In the genomic region with DNA sequence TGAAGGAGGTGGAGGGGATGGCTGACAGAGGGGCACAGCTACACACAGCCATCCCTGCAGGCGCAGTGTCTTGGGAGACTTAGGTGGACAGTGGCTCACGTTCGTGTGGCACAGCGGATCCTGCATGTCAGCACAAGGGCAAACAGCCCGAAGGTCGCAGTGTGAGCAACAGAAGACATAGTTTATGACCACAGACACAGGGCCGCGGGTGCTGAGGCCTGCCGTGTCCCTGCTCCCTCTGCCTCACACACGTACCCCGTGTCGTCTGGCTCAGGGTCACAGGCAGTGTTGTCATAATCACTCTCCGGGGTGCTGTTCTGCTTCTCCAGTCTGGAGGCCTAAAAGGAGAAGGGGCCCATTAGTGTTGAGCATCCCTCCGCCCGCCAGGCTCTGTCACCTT, we compare ENCODE assay signal across 25 mouse cellular contexts. TPM values are rescaled to one million over a fixed set of nuclear protein-coding genes. Genes with fewer than 3 reads are reported as not detected.
A peak's percentile ranks its signal among the peaks of the same experiment; 100 is the strongest.
DNase-seq lines count a peak whose midpoint lies in the region; ATAC-seq lines count a peak whose summit lies in the region.
"Had no signal": no experiment of that assay in that cellular context is flagged by ENCODE, and none has a peak within 500 bp of the region (broad histone marks: within the 10 kb centered on the region; RNA-seq: fewer than 3 reads in every experiment).

No protein-coding gene starts in this region.

- H3K27ac ChIP-seq in embryonic facial prominence, embryonic 13.5 days, result no peak overlapping the region
- no peak overlapping the region for H3K27ac ChIP-seq in embryonic facial prominence, embryonic 10.5 days (replicated peaks)
- H3K27ac ChIP-seq: embryonic facial prominence, embryonic 12.5 days; forebrain, embryonic 12.5 days; forebrain, embryonic 15.5 days; heart, adult 2 months; heart, embryonic 10.5 days; heart, embryonic 13.5 days; hindbrain, embryonic 12.5 days; hindbrain, embryonic 15.5 days had no signal

- DNase-seq in embryonic facial prominence, embryonic 10.5 days (ENCODE audit: low spot score), result no peak
- DNase-seq in adrenal gland, adult 8-10 months, result peak; percentile 72
- peak; percentile 65 for DNase-seq in adrenal gland, postnatal 25 days
- no peak for DNase-seq in heart, postnatal 25 days (ENCODE audit: low spot score)
- no peak for DNase-seq in retina, postnatal 1 day
- no peak for DNase-seq in Muller cell, postnatal 12 days (ENCODE audit: inconsistent ontology term)
- DNase-seq in lung, adult 18-20 months, result no peak
- DNase-seq: cerebellum, adult 18-20 months; cerebellum, adult 9-10 months; gastrocnemius, postnatal 10 days; gastrocnemius, postnatal 36 days; heart, adult 2 months; heart, postnatal 14 days had no signal

- peaks cover 95% of the 10 kb centered on the region for H3K36me3 ChIP-seq in embryonic facial prominence, embryonic 13.5 days
- peaks cover 95% of the 10 kb centered on the region for H3K36me3 ChIP-seq in embryonic facial prominence, embryonic 10.5 days (replicated peaks)

- 94% methylated on average over 15 of the region's 15 CpGs for WGBS in embryonic facial prominence, embryonic 13.5 days
- 93% methylated on average over 15 of the region's 15 CpGs for WGBS in embryonic facial prominence, embryonic 10.5 days

- H3K9ac ChIP-seq in embryonic facial prominence, embryonic 13.5 days, result no peak overlapping the region
- H3K9ac ChIP-seq: embryonic facial prominence, embryonic 12.5 days; forebrain, embryonic 12.5 days; forebrain, embryonic 15.5 days; heart, embryonic 13.5 days; hindbrain, embryonic 12.5 days; hindbrain, embryonic 15.5 days had no signal

- H3K4me3 ChIP-seq in embryonic facial prominence, embryonic 13.5 days, result no peak overlapping the region
- no peak overlapping the region for H3K4me3 ChIP-seq in embryonic facial prominence, embryonic 10.5 days
- H3K4me3 ChIP-seq: embryonic facial prominence, embryonic 12.5 days; erythroblast, embryonic 14.5 days; forebrain, embryonic 12.5 days; forebrain, embryonic 15.5 days; heart, adult 2 months; heart, embryonic 10.5 days; heart, embryonic 13.5 days; hindbrain, embryonic 12.5 days; hindbrain, embryonic 15.5 days had no signal

- ATAC-seq in embryonic facial prominence, embryonic 13.5 days (ENCODE audit: insufficient number of reproducible peaks, insufficient read depth, low FRiP score, low TSS enrichment, low read depth), result 0 out of 2 replicates have a peak, but pooled peaks have one; percentile 6
- ATAC-seq: activated CD4-positive, CD25-positive, alpha-beta regulatory T cell, adult 4 months; forebrain, embryonic 15.5 days; intestine, postnatal 0 days had no signal

- intact Hi-C loops in heart, postnatal 25 days (cut with DNase I), result no loop called here

- no peaks in the 10 kb centered on the region for H3K27me3 ChIP-seq in embryonic facial prominence, embryonic 13.5 days
- no peaks in the 10 kb centered on the region for H3K27me3 ChIP-seq in embryonic facial prominence, embryonic 10.5 days (replicated peaks; ENCODE audit: low read depth, poor library complexity, severe bottlenecking)
- H3K27me3 ChIP-seq: embryonic facial prominence, embryonic 12.5 days; forebrain, embryonic 12.5 days; forebrain, embryonic 15.5 days; heart, embryonic 13.5 days; hindbrain, embryonic 12.5 days; hindbrain, embryonic 15.5 days had no signal

- no peaks in the 10 kb centered on the region for H3K9me3 ChIP-seq in embryonic facial prominence, embryonic 13.5 days
- no peaks in the 10 kb centered on the region for H3K9me3 ChIP-seq in embryonic facial prominence, embryonic 10.5 days
- H3K9me3 ChIP-seq: embryonic facial prominence, embryonic 12.5 days; forebrain, embryonic 12.5 days; forebrain, embryonic 15.5 days; G1E; heart, embryonic 10.5 days; heart, embryonic 13.5 days; hindbrain, embryonic 12.5 days; hindbrain, embryonic 15.5 days had no signal

- peaks cover under 1% of the 10 kb centered on the region; the same call in 1 of the 2 replicates for H3K4me1 ChIP-seq in embryonic facial prominence, embryonic 13.5 days
- peaks cover 24% of the 10 kb centered on the region for H3K4me1 ChIP-seq in embryonic facial prominence, embryonic 10.5 days
- H3K4me1 ChIP-seq: embryonic facial prominence, embryonic 12.5 days; forebrain, embryonic 12.5 days; forebrain, embryonic 15.5 days; hindbrain, embryonic 12.5 days; hindbrain, embryonic 15.5 days had no signal

- H3K4me2 ChIP-seq in embryonic facial prominence, embryonic 13.5 days, result no peak overlapping the region
- H3K4me2 ChIP-seq: embryonic facial prominence, embryonic 12.5 days; forebrain, embryonic 12.5 days; forebrain, embryonic 15.5 days; heart, embryonic 13.5 days; hindbrain, embryonic 12.5 days; hindbrain, embryonic 15.5 days had no signal

RNA-seq across cellular contexts. Expression of a gene that starts 26.0 kb away (rescaled TPM):
- 19.6 and 19.8 TPM in 2 replicates for polyA plus RNA-seq in embryonic facial prominence, embryonic 13.5 days (2015; fragmentation: Nextera tagmentation; extraction: Ambion mirVana)
- 20.7 and 22.0 TPM in 2 replicates for polyA plus RNA-seq in embryonic facial prominence, embryonic 10.5 days (2016; fragmentation: Nextera tagmentation; extraction: Ambion mirVana)
- total RNA-seq in adrenal gland, adult 8-10 months (2022), result 10 to 100 TPM in 2 of 4 experiments, 1 to 10 TPM in 2; 7.4 to 27.5 (median 12.3) TPM
- total RNA-seq in adrenal gland, postnatal 25 days (2021), result 13.5 and 14.6 TPM in 2 replicates
- total RNA-seq in heart, postnatal 25 days (2021), result 1 to 10 TPM; 3.5 to 3.6 TPM

RNA-seq across cellular contexts. Expression of a gene that starts 40.9 kb away (rescaled TPM):
- polyA plus RNA-seq in embryonic facial prominence, embryonic 13.5 days (2015; fragmentation: Nextera tagmentation; extraction: Ambion mirVana), result 45.9 and 47.0 TPM in 2 replicates
- 44.4 and 48.1 TPM in 2 replicates for polyA plus RNA-seq in embryonic facial prominence, embryonic 10.5 days (2016; fragmentation: Nextera tagmentation; extraction: Ambion mirVana)
- 10 to 100 TPM; 66.7 to 96.6 (median 86.8) TPM for total RNA-seq in adrenal gland, adult 8-10 months (2022)
- total RNA-seq in adrenal gland, postnatal 25 days (2021), result 74.6 and 93.8 TPM in 2 replicates
- total RNA-seq in heart, postnatal 25 days (2021), result 10 to 100 TPM; 31.3 to 35.2 TPM

RNA-seq across cellular contexts. Expression of a gene that starts 41.7 kb away (rescaled TPM):
- 49.6 and 49.8 TPM in 2 replicates for polyA plus RNA-seq in embryonic facial prominence, embryonic 13.5 days (2015; fragmentation: Nextera tagmentation; extraction: Ambion mirVana)
- 36.7 and 38.1 TPM in 2 replicates for polyA plus RNA-seq in embryonic facial prominence, embryonic 10.5 days (2016; fragmentation: Nextera tagmentation; extraction: Ambion mirVana)
- total RNA-seq in adrenal gland, adult 8-10 months (2022), result 10 to 100 TPM; 32.8 to 59.9 (median 45.6) TPM
- total RNA-seq in adrenal gland, postnatal 25 days (2021), result 50.4 and 52.3 TPM in 2 replicates
- total RNA-seq in heart, postnatal 25 days (2021), result 10 to 100 TPM; 29.1 to 37.9 TPM

RNA-seq across cellular contexts. Expression of a gene that starts 42.8 kb away (rescaled TPM):
- 88.4 and 94.6 TPM in 2 replicates for polyA plus RNA-seq in embryonic facial prominence, embryonic 13.5 days (2015; fragmentation: Nextera tagmentation; extraction: Ambion mirVana)
- polyA plus RNA-seq in embryonic facial prominence, embryonic 10.5 days (2016; fragmentation: Nextera tagmentation; extraction: Ambion mirVana), result 75.1 and 79.0 TPM in 2 replicates
- total RNA-seq in adrenal gland, adult 8-10 months (2022), result 10 to 100 TPM; 49.4 to 67.4 (median 55.3) TPM
- 61.9 and 66.2 TPM in 2 replicates for total RNA-seq in adrenal gland, postnatal 25 days (2021)
- 10 to 100 TPM; 17.1 to 18.0 TPM for total RNA-seq in heart, postnatal 25 days (2021)

Comparison
In these comparisons a context has a peak if more than half of its experiments do, and no peak if none do; other contexts are left out.
1. DNase-seq: peak in adrenal gland, adult 8-10 months (single experiment) and adrenal gland, postnatal 25 days (single experiment); none in embryonic facial prominence, embryonic 10.5 days (single experiment), heart, postnatal 25 days (single experiment), retina, postnatal 1 day (single experiment), Muller cell, postnatal 12 days (single experiment) and lung, adult 18-20 months (0 of 2).